13 mouse cellular contexts compared by ENCODE assay signal in the genomic region with DNA sequence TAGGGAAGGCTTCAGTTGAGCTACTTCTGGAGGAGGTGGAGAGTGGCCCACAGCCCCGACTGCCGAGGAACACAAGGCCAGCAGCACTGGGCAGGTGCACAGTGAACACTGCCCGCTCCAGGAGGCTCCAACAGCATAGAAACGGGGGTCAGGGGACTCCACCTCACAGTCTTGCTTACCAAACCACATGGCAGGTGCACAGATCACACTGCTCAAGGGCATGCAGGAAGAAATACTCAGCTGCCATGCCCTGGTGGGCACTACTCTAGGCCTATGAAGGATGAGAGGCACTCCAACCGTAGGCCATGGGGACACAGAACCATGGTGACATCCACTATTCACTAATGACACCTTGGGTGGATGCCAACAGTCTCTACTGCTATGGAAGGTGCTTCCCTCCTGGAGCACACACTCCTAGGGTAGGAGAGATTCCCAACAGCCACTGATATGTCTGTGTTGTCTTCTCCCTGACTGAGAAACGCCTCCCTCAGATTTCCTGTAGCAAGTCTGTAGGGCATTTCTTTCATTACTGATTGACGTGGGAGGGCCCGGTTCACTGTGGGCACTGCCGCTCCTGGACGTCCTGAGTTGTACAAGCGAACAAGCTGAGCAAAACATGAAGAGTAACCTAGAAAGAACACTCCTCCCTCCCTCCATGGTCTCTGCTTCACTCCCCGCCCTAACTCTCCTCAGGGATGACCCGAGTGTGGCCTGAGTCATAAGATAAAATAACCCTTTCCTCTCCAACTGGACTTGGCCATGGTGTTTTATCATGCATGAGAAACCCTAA. TPM values are rescaled to one million over a fixed set of nuclear protein-coding genes. Genes with fewer than 3 reads are reported as not detected.
A peak's percentile ranks its signal among the peaks of the same experiment; 100 is the strongest.
DNase-seq lines count a peak whose midpoint lies in the region; ATAC-seq and TF ChIP-seq lines count a peak whose summit lies in the region.
"Had no signal": no experiment of that assay in that cellular context is flagged by ENCODE, and none has a peak within 500 bp of the region (broad histone marks: within the 10 kb centered on the region; RNA-seq: fewer than 3 reads in every experiment).

No protein-coding gene starts in this region.

- 88% methylated on average over 13 of the region's 13 CpGs for WGBS in forebrain, embryonic 10.5 days
- 80% methylated on average over 13 of the region's 13 CpGs for WGBS in forebrain, postnatal 0 days
- 85% methylated on average over 13 of the region's 13 CpGs for WGBS in limb, embryonic 12.5 days
- 80% methylated on average over 13 of the region's 13 CpGs for WGBS in limb, embryonic 10.5 days
- 27% methylated on average over 13 of the region's 13 CpGs for WGBS in kidney, adult 2 months
- 62% methylated on average over 13 of the region's 13 CpGs for whole genome bisulfite sequencing in liver, embryonic 15.5 days (ENCODE audit: insufficient replicate concordance)

- H3K4me1 ChIP-seq in forebrain, embryonic 10.5 days: peaks cover 17% of the 10 kb centered on the region
- no peaks in the 10 kb centered on the region for H3K4me1 ChIP-seq in forebrain, postnatal 0 days (ENCODE audit: insufficient read depth)
- H3K4me1 ChIP-seq in limb, embryonic 12.5 days (replicated peaks): no peaks in the 10 kb centered on the region; the same call in 1 of the 2 replicates
- peaks cover 15% of the 10 kb centered on the region for H3K4me1 ChIP-seq in limb, embryonic 10.5 days
- H3K4me1 ChIP-seq in kidney, adult 2 months (ENCODE audit: control insufficient read depth, insufficient read depth, low read length): peaks cover 44% of the 10 kb centered on the region
- H3K4me1 ChIP-seq in liver, embryonic 15.5 days (replicated peaks): peaks cover 65% of the 10 kb centered on the region

- no peak overlapping the region for H3K4me3 ChIP-seq in forebrain, embryonic 10.5 days
- no peak overlapping the region for H3K4me3 ChIP-seq in forebrain, postnatal 0 days (ENCODE audit: low read depth, low read length)
- H3K4me3 ChIP-seq in limb, embryonic 12.5 days (replicated peaks): no peak overlapping the region
- H3K4me3 ChIP-seq in limb, embryonic 10.5 days: no peak overlapping the region
- H3K4me3 ChIP-seq in kidney, adult 2 months (ENCODE audit: insufficient read depth, low read depth, low read length): no peak overlapping the region
- H3K4me3 ChIP-seq in liver, embryonic 15.5 days (replicated peaks): no peak overlapping the region
- H3K4me3 ChIP-seq: embryonic facial prominence, embryonic 13.5 days; hindbrain, embryonic 15.5 days; midbrain, embryonic 15.5 days had no signal

- no peak for TF ChIP-seq POLR2A in kidney, adult 2 months (IDR thresholded peaks at IDR 0.05; ENCODE audit: low read depth, low read length)

- ATAC-seq in forebrain, postnatal 0 days: no peak
- ATAC-seq in limb, embryonic 12.5 days (ENCODE audit: insufficient number of reproducible peaks, insufficient read depth, low FRiP score, low TSS enrichment, low read depth): no peak
- no peak for ATAC-seq in liver, embryonic 15.5 days (ENCODE audit: insufficient read depth)
- ATAC-seq in megakaryocyte-erythroid progenitor cell, adult 5-6 weeks (replicated peaks; ENCODE audit: low FRiP score, low TSS enrichment, poor library complexity, severe bottlenecking): no peak
- ATAC-seq: midbrain, embryonic 15.5 days had no signal

- H3K9ac ChIP-seq in forebrain, postnatal 0 days: no peak overlapping the region
- H3K9ac ChIP-seq in limb, embryonic 12.5 days (replicated peaks): no peak overlapping the region
- H3K9ac ChIP-seq in liver, embryonic 15.5 days: no peak overlapping the region
- H3K9ac ChIP-seq: embryonic facial prominence, embryonic 13.5 days; hindbrain, embryonic 15.5 days; midbrain, embryonic 15.5 days had no signal

- TF ChIP-seq CTCF in forebrain, postnatal 0 days (IDR thresholded peaks at IDR 0.05; ENCODE audit: low read depth): no peak
- no peak for TF ChIP-seq CTCF in kidney, adult 2 months (conservative IDR thresholded peaks at IDR 0.05; ENCODE audit: insufficient read depth, insufficient read length, low read depth, low read length)

- peak overlapping the region; percentile 25; the same call in 1 of the 2 replicates for H3K27ac ChIP-seq in forebrain, embryonic 10.5 days
- no peak overlapping the region for H3K27ac ChIP-seq in forebrain, postnatal 0 days (ENCODE audit: low read depth, low read length)
- 0 out of 2 replicates have a peak overlapping the region, but pooled peaks have one; percentile 30 for H3K27ac ChIP-seq in limb, embryonic 12.5 days
- no peak overlapping the region for H3K27ac ChIP-seq in limb, embryonic 10.5 days
- H3K27ac ChIP-seq in kidney, adult 2 months (ENCODE audit: insufficient read depth, low read depth, low read length): peak overlapping the region; percentile 50
- 0 out of 2 replicates have a peak overlapping the region, but pooled peaks have one; percentile 6 for H3K27ac ChIP-seq in liver, embryonic 15.5 days (replicated peaks)
- H3K27ac ChIP-seq: midbrain, embryonic 15.5 days had no signal

- DNase-seq in forebrain, embryonic 10.5 days (ENCODE audit: extremely low spot score, low spot score): no peak
- DNase-seq in forebrain, postnatal 0 days: no peak
- no peak for DNase-seq in limb, embryonic 10.5 days (ENCODE audit: low spot score)
- DNase-seq in kidney, adult 2 months: peak; percentile 91
- no peak for DNase-seq in layer of hippocampus, adult 11-12 months (ENCODE audit: low spot score)
- DNase-seq: adrenal gland, adult 8-10 months; cerebellum, adult 9-10 months had no signal

- no peaks in the 10 kb centered on the region for H3K9me3 ChIP-seq in forebrain, embryonic 10.5 days
- H3K9me3 ChIP-seq in forebrain, postnatal 0 days (ENCODE audit: low read length): no peaks in the 10 kb centered on the region
- H3K9me3 ChIP-seq in limb, embryonic 12.5 days: no peaks in the 10 kb centered on the region
- H3K9me3 ChIP-seq in limb, embryonic 10.5 days (replicated peaks): no peaks in the 10 kb centered on the region
- H3K9me3 ChIP-seq in liver, embryonic 15.5 days (replicated peaks): no peaks in the 10 kb centered on the region
- H3K9me3 ChIP-seq: embryonic facial prominence, embryonic 13.5 days; hindbrain, embryonic 15.5 days; midbrain, embryonic 15.5 days had no signal

- H3K27me3 ChIP-seq in forebrain, embryonic 10.5 days (ENCODE audit: poor library complexity, severe bottlenecking): no peaks in the 10 kb centered on the region
- no peaks in the 10 kb centered on the region for H3K27me3 ChIP-seq in forebrain, postnatal 0 days (ENCODE audit: insufficient read depth, low read length)
- no peaks in the 10 kb centered on the region for H3K27me3 ChIP-seq in limb, embryonic 12.5 days
- H3K27me3 ChIP-seq in limb, embryonic 10.5 days (ENCODE audit: low read depth, poor library complexity, severe bottlenecking): no peaks in the 10 kb centered on the region
- H3K27me3 ChIP-seq in kidney, adult 2 months (replicated peaks; ENCODE audit: control insufficient read depth, insufficient read depth, low read length): no peaks in the 10 kb centered on the region
- H3K27me3 ChIP-seq in liver, embryonic 15.5 days: no peaks in the 10 kb centered on the region
- H3K27me3 ChIP-seq: embryonic facial prominence, embryonic 13.5 days; hindbrain, embryonic 15.5 days; midbrain, embryonic 15.5 days had no signal

- peaks cover 53% of the 10 kb centered on the region for H3K36me3 ChIP-seq in forebrain, embryonic 10.5 days (replicated peaks)
- H3K36me3 ChIP-seq in forebrain, postnatal 0 days (ENCODE audit: insufficient read depth): peaks cover 5% of the 10 kb centered on the region
- H3K36me3 ChIP-seq in limb, embryonic 12.5 days: peaks cover 36% of the 10 kb centered on the region; the same call in 1 of the 2 replicates
- peaks cover 52% of the 10 kb centered on the region for H3K36me3 ChIP-seq in limb, embryonic 10.5 days
- no peaks in the 10 kb centered on the region for H3K36me3 ChIP-seq in kidney, adult 2 months (ENCODE audit: control insufficient read depth, insufficient read depth, low read length)
- H3K36me3 ChIP-seq in liver, embryonic 15.5 days (replicated peaks): peaks cover 46% of the 10 kb centered on the region
- H3K36me3 ChIP-seq: hindbrain, embryonic 15.5 days; midbrain, embryonic 15.5 days had no signal

- H3K4me2 ChIP-seq in forebrain, postnatal 0 days (ENCODE audit: low read depth): no peak overlapping the region
- H3K4me2 ChIP-seq in limb, embryonic 12.5 days: no peak overlapping the region
- no peak overlapping the region for H3K4me2 ChIP-seq in liver, embryonic 15.5 days
- H3K4me2 ChIP-seq: embryonic facial prominence, embryonic 13.5 days; hindbrain, embryonic 15.5 days; midbrain, embryonic 15.5 days had no signal

RNA-seq across cellular contexts. Expression of gene Slc38a10, which starts 7.2 kb away (rescaled TPM):
- 90.6 and 93.2 TPM in 2 replicates for polyA plus RNA-seq in forebrain, embryonic 10.5 days (2016; fragmentation: Nextera tagmentation; extraction: Ambion mirVana)
- total RNA-seq in forebrain, postnatal 0 days (2014; rRNA removed): 114 and 147 TPM in 2 replicates
- polyA plus RNA-seq in forebrain, postnatal 0 days (2015; fragmentation: Nextera tagmentation; extraction: Ambion mirVana): 90.4 and 97.0 TPM in 2 replicates
- polyA plus RNA-seq in limb, embryonic 12.5 days (2016; fragmentation: Nextera tagmentation; extraction: Ambion mirVana): 84.7 and 86.8 TPM in 2 replicates
- 99.6 and 99.8 TPM in 2 replicates for polyA plus RNA-seq in limb, embryonic 10.5 days (2016; fragmentation: Nextera tagmentation; extraction: Ambion mirVana)
- polyA plus RNA-seq in kidney, adult 2 months (2012; rRNA removed): 151 and 178 TPM in 2 replicates
- 34.0 and 38.8 TPM in 2 replicates for polyA plus RNA-seq in liver, embryonic 15.5 days (2015; fragmentation: Nextera tagmentation; extraction: Ambion mirVana)
- 47.0 and 56.6 TPM in 2 replicates for total RNA-seq in megakaryocyte-erythroid progenitor cell, adult 5-6 weeks (2014; fragmentation: Nextera tagmentation)
- total RNA-seq in megakaryocyte-erythroid progenitor cell, adult 5-6 weeks (2017): 33.2 and 37.4 TPM in 2 replicates

RNA-seq across cellular contexts. Expression of gene Ndufaf8, which starts 45.2 kb away (rescaled TPM):
- 87.4 and 97.7 TPM in 2 replicates for polyA plus RNA-seq in forebrain, embryonic 10.5 days (2016; fragmentation: Nextera tagmentation; extraction: Ambion mirVana)
- 16.7 and 32.2 TPM in 2 replicates for total RNA-seq in forebrain, postnatal 0 days (2014; rRNA removed)
- 58.1 and 74.8 TPM in 2 replicates for polyA plus RNA-seq in forebrain, postnatal 0 days (2015; fragmentation: Nextera tagmentation; extraction: Ambion mirVana)
- polyA plus RNA-seq in limb, embryonic 12.5 days (2016; fragmentation: Nextera tagmentation; extraction: Ambion mirVana): 67.5 and 71.9 TPM in 2 replicates
- 78.5 and 83.8 TPM in 2 replicates for polyA plus RNA-seq in limb, embryonic 10.5 days (2016; fragmentation: Nextera tagmentation; extraction: Ambion mirVana)
- polyA plus RNA-seq in kidney, adult 2 months (2012; rRNA removed): 77.7 and 79.3 TPM in 2 replicates
- 38.9 and 42.8 TPM in 2 replicates for polyA plus RNA-seq in liver, embryonic 15.5 days (2015; fragmentation: Nextera tagmentation; extraction: Ambion mirVana)
- 36.8 and 74.1 TPM in 2 replicates for total RNA-seq in megakaryocyte-erythroid progenitor cell, adult 5-6 weeks (2014; fragmentation: Nextera tagmentation)
- total RNA-seq in megakaryocyte-erythroid progenitor cell, adult 5-6 weeks (2017): 21.2 and 41.9 TPM in 2 replicates

RNA-seq across cellular contexts. Expression of gene Tepsin, which starts 45.4 kb away (rescaled TPM):
- polyA plus RNA-seq in forebrain, embryonic 10.5 days (2016; fragmentation: Nextera tagmentation; extraction: Ambion mirVana): 17.7 and 20.6 TPM in 2 replicates
- total RNA-seq in forebrain, postnatal 0 days (2014; rRNA removed): 19.0 and 25.8 TPM in 2 replicates
- polyA plus RNA-seq in forebrain, postnatal 0 days (2015; fragmentation: Nextera tagmentation; extraction: Ambion mirVana): 12.7 and 14.8 TPM in 2 replicates
- polyA plus RNA-seq in limb, embryonic 12.5 days (2016; fragmentation: Nextera tagmentation; extraction: Ambion mirVana): 17.0 and 18.3 TPM in 2 replicates
- 21.4 and 23.0 TPM in 2 replicates for polyA plus RNA-seq in limb, embryonic 10.5 days (2016; fragmentation: Nextera tagmentation; extraction: Ambion mirVana)
- polyA plus RNA-seq in kidney, adult 2 months (2012; rRNA removed): 28.5 and 35.6 TPM in 2 replicates
- 6.0 and 7.6 TPM in 2 replicates for polyA plus RNA-seq in liver, embryonic 15.5 days (2015; fragmentation: Nextera tagmentation; extraction: Ambion mirVana)
- 12.8 and 24.1 TPM in 2 replicates for total RNA-seq in megakaryocyte-erythroid progenitor cell, adult 5-6 weeks (2014; fragmentation: Nextera tagmentation)
- 5.0 and 6.0 TPM in 2 replicates for total RNA-seq in megakaryocyte-erythroid progenitor cell, adult 5-6 weeks (2017)

RNA-seq across cellular contexts. Expression of gene Cep131, which starts 57.3 kb away (rescaled TPM):
- 41.4 and 42.5 TPM in 2 replicates for polyA plus RNA-seq in forebrain, embryonic 10.5 days (2016; fragmentation: Nextera tagmentation; extraction: Ambion mirVana)
- 18.3 and 21.4 TPM in 2 replicates for total RNA-seq in forebrain, postnatal 0 days (2014; rRNA removed)
- polyA plus RNA-seq in forebrain, postnatal 0 days (2015; fragmentation: Nextera tagmentation; extraction: Ambion mirVana): 21.0 and 22.0 TPM in 2 replicates
- 49.2 and 53.2 TPM in 2 replicates for polyA plus RNA-seq in limb, embryonic 12.5 days (2016; fragmentation: Nextera tagmentation; extraction: Ambion mirVana)
- polyA plus RNA-seq in limb, embryonic 10.5 days (2016; fragmentation: Nextera tagmentation; extraction: Ambion mirVana): 46.7 and 55.2 TPM in 2 replicates
- polyA plus RNA-seq in kidney, adult 2 months (2012; rRNA removed): 5.8 and 6.8 TPM in 2 replicates
- 4.2 and 4.6 TPM in 2 replicates for polyA plus RNA-seq in liver, embryonic 15.5 days (2015; fragmentation: Nextera tagmentation; extraction: Ambion mirVana)
- total RNA-seq in megakaryocyte-erythroid progenitor cell, adult 5-6 weeks (2014; fragmentation: Nextera tagmentation): 9.6 and 18.9 TPM in 2 replicates
- total RNA-seq in megakaryocyte-erythroid progenitor cell, adult 5-6 weeks (2017): 18.1 and 22.3 TPM in 2 replicates

Comparison
In these comparisons a context has a peak if more than half of its experiments do, and no peak if none do; other contexts are left out.
1. H3K27ac ChIP-seq: peak in forebrain, embryonic 10.5 days (single experiment), limb, embryonic 12.5 days (single experiment), kidney, adult 2 months (single experiment) and liver, embryonic 15.5 days (single experiment); none in forebrain, postnatal 0 days (single experiment) and limb, embryonic 10.5 days (single experiment).